Mouse (Mus musculus) layer of hippocampus, adult 2 months (tissue): ENCODE data around the gene Rps26. TPM values are rescaled to one million over a fixed set of nuclear protein-coding genes. Genes with fewer than 3 reads are reported as not detected.
"Not testable (repeated sequence)": the region's sequence is repeated elsewhere in the genome, so short reads cannot be mapped to it uniquely, and the experiment has no call there.

Experiments used
- DNase-seq, 2 experiments: peaks; one replicate each; pipeline ENCODE4 v3.0.0; 2022; ENCODE audit warnings: low spot score in 2 of 2
- H3K27ac ChIP-seq: fragments of 200-600 bp; 2 replicates; pipeline ENCODE4 v1.8.1; 2022
- H3K4me3 ChIP-seq: fragments of 200-600 bp; 2 replicates; pipeline ENCODE4 v1.8.1; 2022; ENCODE audit warnings: mild to moderate bottlenecking
- CTCF ChIP-seq: fragments of 200-600 bp; conservative IDR thresholded peaks from 2 replicates; pipeline ENCODE4 v1.8.1; 2022; ENCODE audit warnings: antibody characterized with exemption, mild to moderate bottlenecking, moderate library complexity
- total RNA-seq, 2 experiments: library from RNA; stranded (reverse); gene quantifications; 2 replicates each; pipeline ENCODE4 v1.2.3; 2021

The Rps26 gene
- total RNA-seq, 2 experiments from 2014 or later = 283 to 303 TPM

GRCm38 (mm10) chr10:128614934-128615333, 11.6 kb downstream of the Rps26 start:
- peak; percentile 36 for TF ChIP-seq CTCF
- Histone ChIP-seq H3K4me3 (no peak overlapping the region), H3K27ac (no peak overlapping the region)
- DNase-seq = no peak

GRCm38 (mm10) chr10:128613820-128614219, 12.7 kb downstream of the Rps26 start:
- not testable (repeated sequence) for H3K4me3 ChIP-seq, DNase-seq, H3K27ac ChIP-seq

- no peak overlapping the region for H3K27ac ChIP-seq
- DNase-seq = no peak
- no peak for TF ChIP-seq CTCF
- H3K4me3 ChIP-seq = no peak overlapping the region
These were observed 13.4 kb downstream of the Rps26 start for GRCm38 (mm10) chr10:128613154-128613440.

GRCm38 (mm10) chr10:128612433-128613153, 14.0 kb downstream of the Rps26 start:
- Histone ChIP-seq H3K4me3 (no peak overlapping the region), H3K27ac (no peak overlapping the region)
- peak; percentile 69 to 82 for DNase-seq
- TF ChIP-seq CTCF = peak; percentile 96

- Histone ChIP-seq H3K4me3 (no peak overlapping the region), H3K27ac (no peak overlapping the region)
- no peak for DNase-seq
- no peak for TF ChIP-seq CTCF
These were observed 20.1 kb downstream of the Rps26 start for GRCm38 (mm10) chr10:128606483-128606882.

- Histone ChIP-seq H3K27ac (no peak overlapping the region), H3K4me3 (no peak overlapping the region)
- DNase-seq = no peak
- TF ChIP-seq CTCF = no peak
These were observed 23.9 kb downstream of the Rps26 start for GRCm38 (mm10) chr10:128602470-128603128.

GRCm38 (mm10) chr10:128601499-128601898, 25.0 kb downstream of the Rps26 start:
- H3K4me3 ChIP-seq = no peak overlapping the region
- no peak for TF ChIP-seq CTCF
- no peak overlapping the region for H3K27ac ChIP-seq
- no peak for DNase-seq

- TF ChIP-seq CTCF = no peak
- no peak for DNase-seq
- Histone ChIP-seq H3K27ac (no peak overlapping the region), H3K4me3 (no peak overlapping the region)
These were observed 28.1 kb downstream of the Rps26 start for GRCm38 (mm10) chr10:128598476-128598875.

- H3K4me3 ChIP-seq = no peak overlapping the region
- DNase-seq = no peak
- TF ChIP-seq CTCF = no peak
These were observed 33.8 kb downstream of the Rps26 start for GRCm38 (mm10) chr10:128592797-128593196.

GRCm38 (mm10) chr10:128591436-128591835, 35.1 kb downstream of the Rps26 start:
- H3K4me3 ChIP-seq = no peak overlapping the region
- no peak for DNase-seq
- no peak for TF ChIP-seq CTCF
- no peak overlapping the region for H3K27ac ChIP-seq

More at GRCm38 (mm10) chr10:128592797-128593196, 33.8 kb downstream of the Rps26 start:
- H3K27ac ChIP-seq = no peak overlapping the region

- peak overlapping the region; percentile 25; the same call in 1 of the 2 replicates for H3K27ac ChIP-seq
- TF ChIP-seq CTCF = peak; percentile 88
- DNase-seq = peak in 1 of 2 experiments; percentile 55
- peak overlapping the region; percentile 65 for H3K4me3 ChIP-seq
These were observed 36.3 kb downstream of the Rps26 start for GRCm38 (mm10) chr10:128590193-128590690.

GRCm38 (mm10) chr10:128589464-128590192, 36.9 kb downstream of the Rps26 start, which contains the start of gene Erbb3:
Erbb3 (minus strand) TSS chr10:128589652.
- Histone ChIP-seq H3K27ac (peak within 1 kb of the TSS; percentile 50), H3K4me3 (peak within 1 kb of the TSS; percentile 65)
- TF ChIP-seq CTCF = no peak
- no peak for DNase-seq
